8 mouse cellular contexts compared by ENCODE assay signal in the genomic region with DNA sequence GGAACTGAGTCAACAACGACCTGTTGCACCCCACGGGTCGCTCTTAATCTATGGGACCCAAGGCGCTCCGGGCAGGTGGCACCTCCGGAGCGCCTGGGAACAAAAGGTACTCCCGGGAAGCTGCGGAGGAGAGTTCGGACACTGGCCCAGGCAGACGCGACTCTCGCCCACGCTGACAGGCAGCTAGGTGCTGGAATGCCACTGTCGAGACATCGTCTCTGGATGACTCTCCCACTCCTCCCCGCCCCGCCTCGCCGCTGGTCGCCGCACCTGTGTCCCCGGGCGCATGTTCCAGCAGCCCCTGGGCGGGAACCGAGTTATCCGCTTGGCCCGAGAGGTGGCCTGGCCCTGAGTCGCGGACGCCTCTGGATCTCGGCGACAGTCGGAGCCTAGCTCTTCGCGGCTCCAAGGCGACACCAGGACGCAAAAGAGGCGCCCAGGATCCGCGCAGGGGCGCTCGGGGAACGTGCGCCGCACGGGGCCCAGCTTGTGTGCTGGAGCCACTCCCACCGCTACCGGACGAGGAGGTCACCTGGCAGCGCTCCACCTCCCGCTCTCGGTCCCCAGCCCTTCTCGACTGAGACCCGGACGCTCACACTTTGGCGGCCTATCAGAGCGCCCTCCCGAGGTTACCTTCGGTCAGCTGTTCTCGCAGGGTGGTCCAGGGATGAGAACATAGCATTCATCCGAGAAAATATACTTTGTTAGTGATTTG. TPM values are rescaled to one million over a fixed set of nuclear protein-coding genes. Genes with fewer than 3 reads are reported as not detected.
A peak's percentile ranks its signal among the peaks of the same experiment; 100 is the strongest.
DNase-seq lines count a peak whose midpoint lies in the region; ATAC-seq and TF ChIP-seq lines count a peak whose summit lies in the region.

A gene (minus strand): TSS at position 601 of the 715 bp plus-strand sequence.

- TF ChIP-seq CTCF in cerebellum, adult 2 months (IDR thresholded peaks at IDR 0.05; ENCODE audit: borderline replicate concordance, insufficient read depth, low read depth, low read length): no peak
- TF ChIP-seq CTCF in left cerebral cortex, adult 2 months (IDR thresholded peaks at IDR 0.05): no peak

- no peaks in the 10 kb centered on the region for H3K4me1 ChIP-seq in cerebellum, adult 2 months (ENCODE audit: control insufficient read depth, insufficient read depth, low read length)
- peaks cover 4% of the 10 kb centered on the region for H3K4me1 ChIP-seq in hindbrain, embryonic 11.5 days (replicated peaks; ENCODE audit: control insufficient read depth, insufficient read depth, low read length)

- intact Hi-C loops in left cerebral cortex, adult 2 months (cut with DNase I): no loop called here

- H3K27me3 ChIP-seq in cerebellum, adult 2 months (ENCODE audit: control insufficient read depth, insufficient read depth, low read length): no peaks in the 10 kb centered on the region
- H3K27me3 ChIP-seq in hindbrain, embryonic 11.5 days (ENCODE audit: control insufficient read depth, insufficient read depth, low read length): peaks cover 15% of the 10 kb centered on the region

- H3K36me3 ChIP-seq in hindbrain, embryonic 11.5 days (ENCODE audit: control insufficient read depth, insufficient read depth, low read length): no peaks in the 10 kb centered on the region

- H3K4me2 ChIP-seq in hindbrain, embryonic 11.5 days (replicated peaks; ENCODE audit: low read depth, low read length): peak within 1 kb of the TSS; percentile 98

- H3K27ac ChIP-seq in cerebellum, adult 2 months (ENCODE audit: insufficient read depth, low read length): no peak within 1 kb of the TSS
- no peak within 1 kb of the TSS for H3K27ac ChIP-seq in hindbrain, embryonic 11.5 days (ENCODE audit: low read depth, low read length)
- H3K27ac ChIP-seq in left cerebral cortex, adult 2 months: no peak within 1 kb of the TSS

- H3K9ac ChIP-seq in hindbrain, embryonic 11.5 days (ENCODE audit: low read depth, low read length): peak within 1 kb of the TSS; percentile 50

- no peaks in the 10 kb centered on the region for H3K9me3 ChIP-seq in hindbrain, embryonic 11.5 days (ENCODE audit: control insufficient read depth, low read length)

- WGBS in cerebellum, adult 2 months: under 1% methylated on average over 62 of the region's 62 CpGs
- WGBS in hindbrain, embryonic 11.5 days: under 1% methylated on average over 62 of the region's 62 CpGs

- DNase-seq in ES-CJ7 (ENCODE audit: low read depth, low spot score): peak; percentile 83
- peak; percentile 35 to 39 for DNase-seq in cerebellum, adult 2 months
- DNase-seq in frontal cortex, postnatal 10 days (ENCODE audit: low spot score in 2 of 2): peak; percentile 19
- DNase-seq in hindbrain, embryonic 11.5 days (ENCODE audit: low spot score): peak; percentile 57
- DNase-seq in left cerebral cortex, adult 2 months (ENCODE audit: extremely low spot score in 1 of 2, low spot score in 2 of 2): peak; percentile 33 to 51
- DNase-seq in lung, postnatal 4 days: peak; percentile 69 to 77
- peak; percentile 78 for DNase-seq in retina, postnatal 1 day
- peak; percentile 67 to 78 for DNase-seq in thymus, postnatal 36 days

- peak within 1 kb of the TSS; percentile 51 for H3K4me3 ChIP-seq in cerebellum, adult 2 months (replicated peaks; ENCODE audit: insufficient read depth, low read depth, low read length)
- H3K4me3 ChIP-seq in hindbrain, embryonic 11.5 days (ENCODE audit: low read depth, low read length): peak within 1 kb of the TSS; percentile 40
- peak within 1 kb of the TSS; percentile 65 for H3K4me3 ChIP-seq in left cerebral cortex, adult 2 months

- TF ChIP-seq POLR2A in cerebellum, adult 2 months (IDR thresholded peaks at IDR 0.05; ENCODE audit: borderline replicate concordance, insufficient read depth, low read length): no peak

- peak; percentile 73 for ATAC-seq in hindbrain, embryonic 11.5 days (ENCODE audit: low FRiP score)

RNA-seq across cellular contexts. Expression of the gene that starts here (rescaled TPM):
- 0.16 and 0.51 TPM in 2 replicates for polyA plus RNA-seq in cerebellum, adult 2 months (2012; rRNA removed)
- polyA plus RNA-seq in hindbrain, embryonic 11.5 days (2014; fragmentation: Nextera tagmentation; extraction: Ambion mirVana): 0.39 and 1.4 TPM in 2 replicates
- under 1 TPM; 0.49 to 0.63 TPM for total RNA-seq in left cerebral cortex, adult 2 months (2021)

Comparison
In these comparisons a context has a peak if more than half of its experiments do, and no peak if none do; other contexts are left out.
1. Peak in DNase-seq and H3K4me3 ChIP-seq in cerebellum, adult 2 months; RNA of the gene not detected or under 1 TPM.
2. Peak in DNase-seq and H3K4me3 ChIP-seq in left cerebral cortex, adult 2 months; RNA of the gene not detected or under 1 TPM.
3. DNase-seq: peak in every context shown above with its lines; median percentile 83 in ES-CJ7; 78 in retina, postnatal 1 day; 73 in lung, postnatal 4 days; 72 in thymus, postnatal 36 days; 57 in hindbrain, embryonic 11.5 days; 42 in left cerebral cortex, adult 2 months; 37 in cerebellum, adult 2 months; 19 in frontal cortex, postnatal 10 days.